Mouse (Mus musculus) gastrocnemius, adult 8-10 months (tissue): Measurements from ENCODE around the gene Txndc17. TPM values are rescaled to one million over a fixed set of nuclear protein-coding genes. Genes with fewer than 3 reads are reported as not detected.

ENCODE experiments used
- DNase-seq, 2 experiments: peaks; one replicate each; pipeline ENCODE4 v3.0.0; 2022; ENCODE audit warnings: low spot score in 2 of 2
- total RNA-seq, 4 experiments: library from RNA; stranded (reverse); gene quantifications; 2 replicates each; pipeline ENCODE4 v1.2.4; 2022

Txndc17 gene
- total RNA-seq, 4 experiments from 2014 or later: 25.3 to 37.6 (median 29.8) TPM

- DNase-seq: peak; percentile 35 to 36
These were observed 13.9 kb downstream of the Txndc17 start for GRCm38 (mm10) chr11:72221278-72221677.

GRCm38 (mm10) chr11:72223414-72223813, 16.1 kb downstream of the Txndc17 start:
- no peak for DNase-seq

- DNase-seq: peak; percentile 54 to 60
These were observed 17.5 kb downstream of the Txndc17 start for GRCm38 (mm10) chr11:72224865-72225264.

GRCm38 (mm10) chr11:72226020-72226791, 18.9 kb downstream of the Txndc17 start:
- no peak for DNase-seq

GRCm38 (mm10) chr11:72226901-72227300, 19.6 kb downstream of the Txndc17 start:
- no peak for DNase-seq

GRCm38 (mm10) chr11:72228513-72228912, 21.2 kb downstream of the Txndc17 start:
- no peak for DNase-seq

- no peak for DNase-seq
These were observed 24.7 kb downstream of the Txndc17 start for GRCm38 (mm10) chr11:72232068-72232467.

GRCm38 (mm10) chr11:72232991-72233390, 25.6 kb downstream of the Txndc17 start:
- no peak for DNase-seq

GRCm38 (mm10) chr11:72234013-72234412, 26.7 kb downstream of the Txndc17 start:
- peak in 1 of 2 experiments; percentile 33 for DNase-seq

GRCm38 (mm10) chr11:72240062-72240860, 32.9 kb downstream of the Txndc17 start:
- DNase-seq: no peak

GRCm38 (mm10) chr11:72245196-72245753, 37.9 kb downstream of the Txndc17 start:
- no peak for DNase-seq

- no peak for DNase-seq
These were observed 48.3 kb downstream of the Txndc17 start for GRCm38 (mm10) chr11:72255629-72256028.

- no peak for DNase-seq
These were observed 49.1 kb downstream of the Txndc17 start for GRCm38 (mm10) chr11:72256441-72256840.

Other genes starting within 250 kb of the Txndc17 start
- gene Aipl1, start 170.0 kb upstream of the Txndc17 start, total RNA-seq: not detected
- gene Pimreg, start 165.5 kb upstream of the Txndc17 start, total RNA-seq: not detected
- 1 to 10 TPM in 2 of 4 experiments, under 1 TPM in 2; 0.88 to 1.5 (median 1.0) TPM for gene Pitpnm3, start 71.8 kb upstream of the Txndc17 start, total RNA-seq
- gene Gm43951, start 707 bp upstream of the Txndc17 start, total RNA-seq: under 1 TPM in 1 of 4 experiments, not detected in 3; 0.16 TPM
- 1 to 10 TPM; 1.0 to 2.6 (median 1.6) TPM for gene 4933427D14Rik, start 88 bp upstream of the Txndc17 start, total RNA-seq
- 1 to 10 TPM; 5.2 to 7.5 (median 6.5) TPM for gene Med31, start 8.0 kb downstream of the Txndc17 start, total RNA-seq
- not detected for gene Slc13a5, start 59.7 kb downstream of the Txndc17 start, total RNA-seq
- 1 to 10 TPM; 1.4 to 3.4 (median 2.5) TPM for gene Xaf1, start 94.1 kb downstream of the Txndc17 start, total RNA-seq
- not detected for gene Fbxo39, start 106.9 kb downstream of the Txndc17 start, total RNA-seq
- 1 to 10 TPM in 3 of 4 experiments, under 1 TPM in 1; 0.92 to 3.3 (median 2.5) TPM for gene Tekt1, start 154.9 kb downstream of the Txndc17 start, total RNA-seq
- gene Smtnl2, start 204.2 kb downstream of the Txndc17 start, total RNA-seq: 100 to 1,000 TPM; 270 to 439 (median 347) TPM
- gene Ggt6, start 228.0 kb downstream of the Txndc17 start, total RNA-seq: 1 to 10 TPM; 1.9 to 5.4 (median 3.8) TPM
- 10 to 100 TPM; 54.6 to 66.0 (median 57.1) TPM for gene Mybbp1a, start 233.8 kb downstream of the Txndc17 start, total RNA-seq